Mouse (Mus musculus) embryo, embryonic 11 days (tissue): Measurements from ENCODE around the gene Ptpn11.
A peak's percentile ranks its signal among the peaks of the same experiment; 100 is the strongest.
"Not testable (repeated sequence)": the region's sequence is repeated elsewhere in the genome, so short reads cannot be mapped to it uniquely, and the experiment has no call there.

Experiments used
- DNase-seq: peaks from one replicate; pipeline ENCODE4 v3.0.0-alpha.2; 2015

The Ptpn11 gene

DNA sequence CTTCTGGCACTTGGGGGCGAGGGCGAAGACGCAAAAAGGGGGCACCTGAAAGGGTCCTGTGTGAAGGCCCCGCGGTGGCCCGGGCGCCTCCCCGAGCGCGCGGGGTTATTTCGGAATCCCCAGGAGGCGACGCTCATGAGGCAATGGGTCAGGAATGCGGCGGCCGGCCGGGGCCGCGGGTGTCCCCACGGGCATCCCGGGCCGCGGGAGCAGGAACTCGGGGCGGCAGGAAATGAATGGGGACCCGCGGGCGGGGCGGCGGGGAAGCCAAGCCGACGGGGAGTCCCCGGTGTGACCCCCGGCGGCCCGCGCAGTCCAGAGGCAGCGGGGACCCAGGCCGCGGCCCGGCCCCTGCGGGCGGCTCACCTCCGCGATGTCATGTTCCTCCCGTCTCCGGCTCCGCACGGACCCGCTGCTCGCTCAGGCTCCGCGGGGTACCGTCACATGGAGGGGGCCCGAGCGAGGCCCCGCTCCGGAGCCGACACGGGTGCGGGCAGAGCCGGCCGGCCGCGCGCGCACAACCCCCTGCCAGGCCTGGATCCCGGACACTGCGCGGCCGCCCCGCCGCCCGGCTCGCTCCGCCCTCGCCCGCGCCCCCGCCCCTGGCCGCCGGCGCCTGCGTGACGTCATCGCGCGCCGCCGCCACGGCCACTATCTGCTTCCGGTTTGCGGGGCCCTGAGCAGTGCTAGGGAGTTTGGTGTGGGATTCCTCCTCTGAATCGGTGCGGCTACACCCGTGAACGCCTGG lies at the start of gene Ptpn11:
TSS of gene Ptpn11 (minus strand) at position 562 of the 748 bp plus-strand sequence.
- DNase-seq, result peak; percentile 92

DNA sequence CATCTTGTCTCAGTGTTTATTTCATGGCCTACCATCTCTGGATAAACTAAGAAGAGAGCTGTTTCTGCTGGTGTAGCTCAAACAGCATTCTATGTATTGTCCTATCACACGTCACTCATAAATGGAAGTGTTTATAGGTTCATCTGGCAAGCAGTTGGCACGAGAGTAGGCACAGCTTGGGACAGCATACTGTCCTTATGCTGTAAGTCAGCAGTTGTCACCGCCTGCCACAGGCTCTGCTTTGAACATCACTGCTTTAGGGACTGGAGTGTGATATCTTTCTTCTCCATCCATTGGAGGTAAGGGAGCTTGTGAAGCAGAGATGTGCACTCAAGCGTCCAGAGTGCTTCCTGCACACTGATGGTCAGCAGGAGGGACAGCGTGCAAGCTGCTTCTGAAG lies 48.6 kb upstream of the Ptpn11 start:
- no peak for DNase-seq

DNA sequence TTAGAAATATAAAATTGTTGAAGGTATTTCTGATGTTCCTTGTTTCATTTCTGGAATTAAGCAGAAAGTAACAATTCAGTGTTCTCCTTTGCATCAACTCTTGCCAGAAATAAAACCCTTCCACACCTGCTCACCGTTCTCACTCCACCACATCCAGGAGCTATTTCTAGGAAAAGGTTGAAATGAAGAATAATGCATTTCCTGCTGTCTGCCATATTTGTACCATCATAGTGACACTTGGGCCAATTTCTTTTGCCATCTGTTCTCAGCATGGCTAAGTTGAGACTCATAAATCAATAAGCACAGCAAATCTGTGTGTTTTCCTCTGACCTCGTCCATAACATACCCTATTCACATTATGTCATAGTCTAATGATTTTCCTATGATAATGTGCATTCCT lies 47.0 kb upstream of the Ptpn11 start:
- DNase-seq, result no peak

DNA sequence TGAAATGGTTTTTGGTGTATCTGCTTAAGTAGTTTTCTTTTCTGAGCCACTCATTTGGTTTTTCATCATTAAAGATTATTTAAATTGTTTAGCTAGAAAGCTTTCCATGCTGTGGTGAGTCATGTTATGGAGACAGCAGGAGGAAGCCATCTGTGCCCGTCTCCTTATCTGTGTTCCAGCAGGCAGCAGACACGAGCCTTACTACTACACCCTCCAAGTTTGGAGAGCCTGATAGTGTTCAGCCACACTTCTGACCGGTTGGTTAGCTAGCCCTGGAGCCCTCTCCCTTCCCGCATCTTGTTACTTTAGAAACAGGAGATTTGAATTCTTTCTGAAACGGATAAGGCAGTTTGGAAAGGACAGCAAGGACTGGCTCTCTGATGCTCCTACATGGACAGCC lies 45.0 kb upstream of the Ptpn11 start:
- no peak for DNase-seq

DNA sequence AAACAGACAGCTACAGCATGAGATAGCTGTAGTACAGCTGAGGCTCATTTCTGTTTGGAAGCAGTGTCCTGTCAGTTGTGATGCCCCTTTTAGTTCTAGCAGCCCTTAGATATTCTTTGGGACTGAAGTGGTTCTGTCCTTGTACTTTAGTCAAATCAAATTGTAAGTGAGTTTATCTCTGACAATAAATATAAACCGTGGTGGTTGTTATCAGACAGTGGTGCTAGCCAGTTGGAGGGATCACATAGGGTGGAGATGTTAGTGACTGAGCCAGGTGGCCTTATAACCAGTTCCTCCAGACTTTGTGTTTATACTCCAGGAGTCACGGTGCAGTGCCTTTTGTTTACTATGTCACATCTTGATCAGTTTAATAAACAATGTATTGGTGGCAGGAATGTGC lies 42.5 kb upstream of the Ptpn11 start:
- no peak for DNase-seq

DNA sequence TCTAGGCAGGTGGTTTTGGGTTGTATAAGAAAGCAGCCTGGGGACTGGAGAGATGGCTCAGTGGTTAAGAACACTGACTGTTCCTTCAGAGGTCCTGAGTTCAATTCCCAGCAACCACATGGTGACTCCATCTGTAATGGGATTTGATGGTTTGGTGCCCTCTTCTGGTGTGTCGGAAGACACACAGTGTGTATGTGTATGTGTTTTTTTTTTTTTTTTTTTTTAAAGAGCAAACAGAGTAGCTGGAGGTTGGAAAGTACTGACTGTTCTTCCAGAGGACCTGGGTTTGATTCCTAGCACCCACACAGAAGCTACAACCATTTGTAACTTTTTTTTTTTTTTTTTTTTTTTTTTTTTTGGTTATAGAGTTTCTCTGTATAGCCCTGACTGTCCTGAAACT lies 41.6 kb upstream of the Ptpn11 start:
- DNase-seq, result no peak

DNA sequence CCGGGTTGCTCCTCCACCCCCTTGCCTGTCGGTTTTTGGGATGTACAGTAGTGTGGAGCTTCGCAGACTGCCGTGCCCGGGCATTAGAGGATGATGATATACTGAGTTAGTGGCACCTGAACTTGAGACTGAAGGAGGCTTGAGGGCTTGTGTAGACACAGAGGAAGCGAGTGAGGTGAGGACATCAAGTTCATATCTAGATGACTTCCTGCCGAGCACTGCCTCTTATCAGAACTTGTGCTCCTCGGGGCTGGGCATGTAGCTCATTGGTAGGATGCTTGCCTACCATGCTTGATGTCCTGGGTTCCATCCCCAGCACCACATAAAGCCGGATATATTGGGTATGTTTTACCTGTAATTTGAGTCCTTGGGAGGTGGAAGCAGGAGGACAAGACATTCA lies 39.6 kb upstream of the Ptpn11 start:
- DNase-seq, result no peak

DNA sequence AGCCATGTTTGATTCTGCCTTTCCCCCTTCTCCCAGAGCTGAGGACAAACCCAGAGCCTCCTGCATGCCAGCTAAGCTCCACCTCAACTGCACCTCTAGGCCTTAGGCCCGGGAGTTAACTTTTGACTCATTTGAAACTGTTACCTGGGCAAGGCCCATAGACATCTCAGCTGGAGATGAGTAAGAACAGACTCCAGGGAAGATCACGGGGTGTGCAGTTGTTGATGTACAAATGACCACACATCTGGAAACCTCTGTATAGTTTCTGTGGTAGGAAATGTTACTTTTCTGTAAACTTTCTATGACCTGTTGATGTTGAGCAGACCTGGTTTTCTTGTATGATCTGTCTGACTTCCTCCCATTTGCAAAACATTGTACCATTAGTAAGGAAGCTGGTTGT lies 38.0 kb upstream of the Ptpn11 start:
- no peak for DNase-seq

DNA sequence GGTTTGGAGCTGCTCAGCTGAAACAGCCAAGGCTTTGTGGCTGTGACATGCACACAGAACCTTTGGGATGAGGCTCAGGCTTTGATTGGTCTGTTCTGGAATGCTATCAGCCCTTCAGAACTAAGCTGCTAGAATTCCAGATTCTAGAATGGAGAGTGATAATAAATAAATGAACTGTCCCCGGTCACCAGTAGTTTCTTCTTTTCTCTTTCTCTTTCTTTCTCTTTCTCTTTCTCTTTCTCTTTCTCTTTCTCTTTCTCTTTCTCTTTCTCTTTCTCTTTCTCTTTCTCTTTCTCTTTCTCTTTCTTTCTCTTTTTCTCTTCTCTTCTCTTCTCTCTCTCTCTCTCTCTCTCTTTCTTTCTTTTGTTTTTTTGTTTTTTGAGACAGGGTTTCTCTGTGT lies 36.1 kb upstream of the Ptpn11 start:
- DNase-seq, result not testable (repeated sequence)

DNA sequence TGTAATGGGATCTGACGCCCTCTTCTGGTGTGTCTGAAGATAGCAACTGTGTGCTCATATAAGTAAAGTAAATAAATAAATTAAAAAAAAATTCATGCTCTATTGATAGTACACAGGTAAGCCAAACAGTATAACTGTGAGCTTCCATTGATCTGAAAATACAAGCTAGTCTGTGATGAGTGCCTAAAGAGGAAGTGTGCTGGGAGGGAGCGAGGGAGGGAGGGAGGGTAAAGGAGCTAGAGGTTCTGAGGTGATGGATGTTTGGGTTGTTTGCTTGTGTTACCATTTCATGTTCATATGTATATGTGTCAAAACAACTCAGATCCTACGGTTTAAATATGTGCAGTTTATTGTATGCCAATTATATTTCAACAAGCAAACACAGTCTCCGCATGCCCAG lies 35.6 kb upstream of the Ptpn11 start:
- DNase-seq, result no peak

DNA sequence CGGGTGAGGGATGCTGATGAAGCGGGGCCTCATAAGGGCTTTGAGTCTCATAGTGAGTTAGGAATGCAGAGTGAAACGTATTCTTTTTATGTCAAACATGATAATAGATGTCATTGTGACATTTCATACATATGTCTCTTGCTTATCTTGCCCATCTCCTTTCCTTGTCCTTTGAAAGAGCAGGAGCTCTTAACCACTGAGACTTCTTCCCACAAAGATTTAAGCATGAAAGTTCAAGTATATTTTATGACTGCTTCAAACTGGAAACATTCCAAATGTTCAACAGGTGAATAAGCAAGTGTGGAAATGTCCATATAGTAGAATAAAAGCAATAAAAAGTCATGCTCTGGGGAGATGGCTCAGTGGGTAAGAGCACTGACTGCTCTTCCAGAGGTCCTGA lies 35.2 kb upstream of the Ptpn11 start:
- DNase-seq, result no peak

DNA sequence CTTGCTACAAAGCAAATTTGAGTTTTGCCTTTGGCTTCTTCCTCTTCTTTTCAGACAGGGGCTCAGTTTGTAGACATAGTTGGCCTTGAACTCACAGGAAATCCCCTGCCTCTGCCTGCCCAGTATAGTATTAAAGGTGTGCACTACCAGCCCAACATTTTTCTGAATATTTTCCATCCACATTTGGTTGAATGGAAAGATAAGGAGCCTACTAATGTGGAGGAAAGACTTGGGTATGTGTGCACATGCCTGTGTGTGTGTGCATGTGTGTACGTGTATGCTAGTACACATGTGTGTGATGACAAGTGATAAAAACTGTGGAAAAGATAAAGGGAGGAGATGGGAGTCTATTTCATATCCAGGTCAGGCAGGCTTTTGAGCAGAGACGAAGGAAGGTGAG lies 34.7 kb upstream of the Ptpn11 start:
- no peak for DNase-seq

DNA sequence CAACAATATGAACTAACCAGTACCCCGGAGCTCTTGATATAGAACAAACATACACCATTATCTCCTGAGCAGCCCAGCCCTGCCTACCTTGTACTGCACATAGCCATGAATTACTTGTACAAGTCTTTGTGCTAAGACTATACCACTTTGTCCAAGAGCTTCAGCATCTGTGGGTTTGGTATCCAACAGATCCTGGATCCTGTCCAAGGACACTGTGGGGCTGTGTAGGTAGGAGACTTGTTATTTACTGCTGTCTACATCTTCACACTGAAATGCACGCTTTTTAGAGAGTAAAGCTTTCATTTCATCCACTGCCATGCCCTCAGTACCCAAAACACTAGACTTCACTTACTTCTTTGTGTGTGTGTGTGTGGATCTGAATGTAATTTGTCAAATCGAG lies 33.7 kb upstream of the Ptpn11 start:
- no peak for DNase-seq

DNA sequence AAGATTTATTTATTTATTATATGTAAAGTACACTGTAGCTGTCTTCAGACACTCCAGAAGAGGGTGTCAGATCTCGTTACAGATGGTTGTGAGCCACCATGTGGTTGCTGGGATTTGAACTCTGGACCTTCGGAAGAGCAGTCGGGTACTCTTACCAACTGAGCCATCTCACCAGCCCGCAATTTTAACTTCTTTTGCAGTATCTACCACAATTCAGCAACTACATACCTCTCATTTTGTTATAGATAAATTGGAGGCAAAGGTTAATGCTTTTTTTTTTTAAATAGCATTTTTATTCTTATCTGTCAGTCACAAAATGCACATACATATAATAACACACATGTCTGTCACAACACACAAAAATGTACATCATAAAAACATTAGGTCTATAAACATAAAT lies 32.8 kb upstream of the Ptpn11 start:
- not testable (repeated sequence) for DNase-seq

DNA sequence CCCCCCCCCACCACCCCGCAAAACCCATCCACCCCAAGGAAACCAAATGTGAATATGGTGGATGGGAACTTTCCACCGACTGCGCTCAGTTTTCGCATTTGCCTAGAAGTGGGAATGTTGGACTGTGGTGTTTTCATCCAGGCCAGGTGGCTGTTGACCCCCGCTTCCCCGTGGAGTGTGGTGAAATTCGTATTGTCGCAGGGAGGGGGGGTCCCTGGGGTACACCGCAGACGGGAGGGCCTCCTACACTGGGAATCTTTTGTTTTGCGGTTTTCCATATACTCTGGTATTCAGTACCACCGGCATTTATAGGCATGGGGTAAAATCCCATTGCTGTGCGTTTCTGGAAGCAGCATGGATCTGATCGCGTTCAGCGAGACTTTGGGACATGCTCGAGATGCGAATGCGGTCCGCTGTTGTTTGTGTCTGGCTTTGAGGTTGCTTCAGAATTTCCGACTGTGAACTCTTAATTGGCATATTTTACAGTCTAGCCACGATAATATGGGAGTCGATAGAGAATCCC lies 30.2 kb upstream of the Ptpn11 start:
- DNase-seq, result no peak

DNA sequence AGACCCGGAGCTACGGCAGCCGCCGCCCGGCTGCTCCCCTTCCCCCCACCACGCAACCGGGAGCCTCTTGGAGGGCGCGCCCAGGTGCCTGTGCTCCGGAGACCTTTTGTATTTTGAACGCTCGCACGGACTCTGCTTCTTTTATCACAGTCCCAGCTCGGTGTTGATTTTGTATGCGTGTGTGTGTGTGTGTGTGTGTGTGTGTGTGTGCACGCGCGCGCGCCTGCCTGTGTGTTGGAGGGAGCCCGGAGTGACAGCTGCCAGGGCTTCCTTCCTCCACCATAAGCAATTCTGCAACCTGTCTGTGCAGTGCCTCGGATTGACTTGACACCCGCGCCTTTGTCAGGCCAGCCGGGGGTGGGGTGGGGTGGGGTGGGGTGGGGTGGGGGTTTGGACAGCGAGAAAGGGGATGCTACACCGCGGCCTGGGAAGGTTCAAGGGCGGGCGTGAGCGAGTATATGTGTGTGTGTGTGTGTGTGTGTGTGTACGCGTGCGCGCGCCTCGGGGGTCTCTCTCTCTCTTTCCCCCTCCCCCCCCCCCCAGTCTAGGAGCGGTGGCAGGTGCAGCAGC lies 29.6 kb upstream of the Ptpn11 start:
- DNase-seq, result peak; percentile 48

DNA sequence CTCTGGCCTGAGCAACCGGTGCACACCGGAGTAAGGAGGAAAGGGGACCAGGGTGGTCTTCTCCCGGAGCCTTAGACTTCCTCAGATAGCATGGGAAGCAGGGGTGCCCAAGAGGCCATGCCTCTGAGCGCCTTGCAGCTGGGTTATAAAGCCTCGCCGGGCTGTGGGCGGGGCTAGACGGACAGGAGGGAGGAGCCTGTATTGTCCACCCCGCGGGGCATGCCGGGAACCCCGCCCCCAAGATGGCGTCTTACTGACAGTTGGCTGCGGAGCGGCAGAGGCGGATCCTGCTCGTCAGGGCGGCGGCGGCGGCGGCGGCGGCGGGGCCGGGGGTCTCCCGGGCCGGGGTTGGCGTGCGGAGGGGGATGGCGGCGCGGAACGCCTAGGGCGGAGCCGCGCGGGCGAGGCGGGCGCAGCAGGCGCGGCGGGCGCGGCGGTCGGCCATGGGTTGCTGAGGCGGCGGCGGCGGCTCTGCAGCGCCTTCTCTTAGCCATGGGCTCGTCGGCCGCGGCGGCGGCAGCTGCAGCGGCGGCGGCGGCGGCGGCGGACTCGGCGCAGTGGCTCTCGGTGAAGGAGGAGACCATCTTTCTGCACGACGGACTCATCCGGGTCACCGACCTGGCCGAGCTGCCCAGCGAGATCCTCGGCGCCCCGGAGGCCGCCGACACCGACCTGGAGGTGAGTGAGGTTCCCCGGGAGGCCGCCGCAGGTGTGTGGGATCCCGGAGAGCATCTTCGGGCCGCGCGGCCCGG lies 29.0 kb upstream of the Ptpn11 start, which contains the start of gene Hectd4:
TSS of gene Hectd4 (plus strand) at position 240 of the 752 bp plus-strand sequence.
- DNase-seq, result peak; percentile 97

DNA sequence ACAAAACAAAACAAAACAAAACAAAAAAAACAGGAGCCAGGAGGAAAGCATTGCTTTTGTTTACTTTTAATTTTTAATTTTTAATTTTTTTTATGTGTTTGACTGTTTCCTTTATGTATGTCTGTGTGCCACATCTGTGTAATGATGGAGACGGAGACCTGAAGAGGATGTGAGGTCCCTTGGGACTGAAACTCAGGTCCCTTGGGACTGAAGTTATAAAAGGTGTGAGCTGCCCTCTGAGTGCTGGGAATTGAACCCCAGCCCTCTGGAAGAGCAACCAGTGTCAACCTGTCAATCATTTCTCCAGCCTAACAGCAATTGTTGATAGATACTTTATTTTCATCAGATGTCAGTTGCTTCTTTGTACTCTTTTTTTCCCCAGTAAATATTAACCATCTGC lies 28.0 kb upstream of the Ptpn11 start:
- no peak for DNase-seq

DNA sequence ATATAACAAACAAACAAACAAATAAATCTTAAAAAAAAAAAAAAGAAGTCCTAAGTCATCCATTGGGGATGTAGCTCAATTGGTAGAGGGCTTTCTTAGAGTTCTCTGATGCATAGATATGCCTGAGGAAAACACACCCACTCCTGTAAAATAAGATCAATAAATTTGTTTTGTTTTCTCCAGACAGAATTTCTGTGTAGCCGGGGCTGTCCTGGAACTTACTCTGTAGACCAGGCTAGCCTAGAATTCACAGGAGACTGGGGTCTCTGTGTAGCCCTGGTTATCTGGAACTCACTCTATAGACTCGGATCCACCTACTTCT lies 26.1 kb upstream of the Ptpn11 start:
- no peak for DNase-seq

DNA sequence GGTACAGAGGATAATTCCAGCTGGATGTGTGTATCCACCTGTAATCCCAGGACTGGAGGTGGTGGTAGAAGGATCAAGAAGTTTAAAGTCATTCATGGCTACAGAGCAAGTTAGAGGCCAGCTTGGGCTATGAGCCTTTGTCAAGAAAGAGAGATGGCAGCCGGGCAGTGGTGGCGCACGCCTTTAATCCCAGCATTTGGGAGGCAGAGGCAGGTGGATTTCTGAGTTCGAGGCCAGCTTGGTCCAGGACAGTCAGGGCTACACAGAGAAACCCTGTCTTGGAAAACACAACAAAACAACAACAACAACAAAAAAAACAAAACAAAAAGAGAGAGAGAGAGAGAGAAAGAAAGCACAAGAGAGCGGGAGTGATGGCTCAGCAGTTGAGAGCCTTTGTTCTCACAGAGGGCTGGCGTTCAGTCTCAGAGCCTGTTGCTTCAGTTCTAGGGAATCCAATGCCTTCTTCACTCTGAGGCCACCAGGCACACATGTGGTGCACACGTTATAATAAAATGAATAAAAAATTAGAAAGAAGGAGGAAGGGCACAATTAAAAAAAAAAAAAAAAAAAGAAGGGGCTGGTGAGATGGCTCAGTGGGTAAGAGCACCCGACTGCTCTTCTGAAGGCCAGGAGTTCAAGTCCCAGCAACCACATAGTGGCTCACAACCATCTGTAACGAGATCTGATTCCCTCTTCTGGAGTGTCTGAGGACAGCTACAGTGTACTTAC lies 25.6 kb upstream of the Ptpn11 start:
- not testable (repeated sequence) for DNase-seq

DNA sequence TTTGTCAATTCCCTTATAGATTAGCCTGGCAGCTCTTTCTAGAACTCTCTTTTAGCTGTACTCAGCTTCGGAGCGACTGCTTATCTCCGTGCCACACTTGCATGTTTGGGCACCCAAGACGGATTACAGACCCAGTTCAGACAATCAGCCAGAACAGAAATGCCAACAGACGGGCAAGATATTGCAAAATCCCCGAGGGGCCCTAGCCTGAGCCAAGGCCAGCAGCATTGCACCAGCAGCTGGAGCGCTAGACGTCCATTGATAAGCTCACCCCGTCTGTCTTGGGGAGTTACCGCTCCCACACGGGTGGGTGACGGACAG lies 24.9 kb upstream of the Ptpn11 start:
- no peak for DNase-seq

DNA sequence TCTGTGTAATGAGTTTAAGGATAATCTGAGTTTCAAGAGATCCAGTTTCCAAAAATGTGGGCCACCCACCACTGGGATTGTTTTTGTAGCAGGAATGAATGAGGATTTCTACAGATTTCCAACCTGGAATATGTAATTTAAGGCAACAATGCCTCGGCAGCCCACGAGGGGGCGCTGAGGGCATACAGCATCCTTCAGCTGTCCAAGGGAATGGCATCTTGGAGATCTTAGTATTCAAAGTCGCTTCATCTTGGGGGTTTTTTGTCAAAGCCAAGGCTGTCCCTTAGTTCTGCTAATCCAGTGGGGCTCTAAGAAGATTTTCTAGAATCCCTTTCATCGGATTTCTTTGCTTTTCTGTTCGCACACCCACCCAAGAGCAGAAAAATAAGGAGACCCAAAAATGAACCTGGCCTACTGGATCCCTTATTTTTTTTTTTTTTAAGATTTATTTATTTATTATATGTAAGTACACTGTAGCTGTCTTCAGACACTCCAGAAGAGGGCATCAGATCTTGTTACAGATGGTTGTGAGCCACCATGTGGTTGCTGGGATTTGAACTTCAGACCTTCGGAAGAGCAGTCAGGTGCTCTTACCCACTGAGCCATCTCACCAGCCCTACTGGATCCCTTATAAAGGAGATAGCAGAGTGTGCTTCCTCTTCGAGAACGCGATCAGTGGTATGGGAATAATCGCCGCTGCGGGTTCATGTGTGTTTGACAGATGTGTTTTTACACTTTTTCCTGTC lies 24.4 kb upstream of the Ptpn11 start:
- peak; percentile 79 for DNase-seq

DNA sequence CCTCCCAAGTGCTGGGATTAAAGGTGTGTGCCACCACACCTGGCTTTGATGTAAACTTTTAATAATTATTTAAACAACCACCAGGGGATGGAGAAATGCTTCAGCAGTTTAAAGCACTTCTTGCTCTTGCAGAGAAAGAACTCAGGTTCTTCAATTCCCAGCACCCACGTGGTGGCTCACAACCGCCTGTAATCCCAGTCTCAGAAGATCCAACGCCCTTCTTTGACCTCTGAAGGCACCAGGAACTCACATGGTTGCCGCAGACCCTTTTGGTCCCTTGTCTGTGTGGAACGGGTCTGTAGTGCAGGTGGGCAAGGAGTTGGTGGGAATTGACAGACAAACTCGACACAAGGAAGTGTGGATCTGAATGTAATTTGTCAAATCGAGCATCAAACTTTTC lies 23.5 kb upstream of the Ptpn11 start:
- DNase-seq, result no peak
